Mouse (Mus musculus): ENCODE measurements around the gene Cd248. TPM values are rescaled to one million over a fixed set of nuclear protein-coding genes. Genes with fewer than 3 reads are reported as not detected.

Cd248 gene
- total and polyA plus RNA-seq, 2 experiments from 2014 or later: 7.8 to 24.4 TPM

DNA sequence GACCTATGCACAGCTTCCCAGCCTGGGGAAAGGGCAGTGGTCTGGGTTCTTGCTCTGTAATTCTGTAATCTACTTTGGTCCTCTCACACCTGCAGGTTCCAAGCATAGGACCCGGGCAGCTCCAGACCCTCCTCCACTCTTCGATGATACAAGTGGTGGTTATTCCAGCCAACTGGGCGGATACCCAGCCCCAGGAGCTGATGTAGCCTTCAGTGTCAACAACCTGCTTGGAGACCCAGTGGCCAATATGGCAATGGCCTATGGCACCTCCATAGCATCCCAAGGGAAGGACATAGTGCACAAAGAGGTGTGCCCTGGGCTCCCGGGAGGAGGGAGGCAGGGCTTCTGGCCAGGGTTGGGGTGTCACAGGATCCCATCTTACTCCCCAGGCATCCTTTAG, 21.4 kb downstream of the Cd248 start:
- peaks cover 22% of the 10 kb centered on the region for H3K27me3 ChIP-seq (ENCODE audit: control insufficient read depth, insufficient read depth, low read length)
- ATAC-seq (ENCODE audit: insufficient read depth, low read depth) (no peak), DNase-seq (ENCODE audit: low spot score) (no peak)
- peak overlapping the region; percentile 98 for H3K4me2 ChIP-seq (ENCODE audit: low read depth, low read length)
- H3K27ac ChIP-seq (ENCODE audit: low read depth): no peak overlapping the region
- peaks cover 22% of the 10 kb centered on the region for H3K36me3 ChIP-seq (replicated peaks; ENCODE audit: control insufficient read depth, insufficient read depth, low read length)
- peaks cover 14% of the 10 kb centered on the region for H3K4me1 ChIP-seq (ENCODE audit: control insufficient read depth, insufficient read depth)
- no peaks in the 10 kb centered on the region for H3K9me3 ChIP-seq (replicated peaks; ENCODE audit: control insufficient read depth, low read length)
- TF ChIP-seq CTCF (IDR thresholded peaks at IDR 0.05; ENCODE audit: low read depth) (no peak), EP300 (IDR thresholded peaks at IDR 0.05; ENCODE audit: low read depth) (no peak)
- 84% methylated on average over 4 of the region's 4 CpGs for WGBS
- H3K4me3 ChIP-seq (ENCODE audit: low read depth, low read length): peak overlapping the region; percentile 82
- no peak overlapping the region for H3K9ac ChIP-seq (replicated peaks; ENCODE audit: low read depth, low read length)

DNA sequence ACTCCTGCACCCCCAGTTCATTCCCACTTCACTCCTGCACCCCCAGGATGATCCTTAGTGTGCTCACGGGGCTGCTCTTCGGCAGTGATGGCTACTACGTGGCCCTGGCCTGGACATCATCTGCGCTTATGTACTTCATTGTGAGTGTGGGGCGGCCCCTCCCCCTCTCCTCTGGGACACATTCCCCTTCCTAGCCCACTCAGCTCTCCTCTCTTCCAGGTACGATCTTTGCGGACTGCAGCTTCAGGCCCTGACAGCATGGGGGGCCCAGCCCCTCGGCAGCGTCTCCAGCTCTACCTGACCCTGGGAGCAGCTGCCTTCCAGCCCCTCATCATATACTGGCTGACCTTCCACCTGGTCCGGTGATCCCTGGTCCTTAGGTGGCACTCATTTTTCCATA, 24.2 kb downstream of the Cd248 start:
- Histone ChIP-seq H3K4me3 (ENCODE audit: low read depth, low read length) (no peak overlapping the region), H3K4me1 (ENCODE audit: control insufficient read depth, insufficient read depth) (peaks cover 14% of the 10 kb centered on the region), H3K9ac (replicated peaks; ENCODE audit: low read depth, low read length) (no peak overlapping the region), H3K27ac (ENCODE audit: low read depth) (no peak overlapping the region), H3K9me3 (replicated peaks; ENCODE audit: control insufficient read depth, low read length) (no peaks in the 10 kb centered on the region), H3K4me2 (ENCODE audit: low read depth, low read length) (no peak overlapping the region), H3K27me3 (ENCODE audit: control insufficient read depth, insufficient read depth, low read length) (no peaks in the 10 kb centered on the region), H3K36me3 (replicated peaks; ENCODE audit: control insufficient read depth, insufficient read depth, low read length) (peaks cover 22% of the 10 kb centered on the region)
- 88% methylated on average over 10 of the region's 10 CpGs for WGBS
- TF ChIP-seq CTCF (IDR thresholded peaks at IDR 0.05; ENCODE audit: low read depth) (no peak), EP300 (IDR thresholded peaks at IDR 0.05; ENCODE audit: low read depth) (no peak)
- no peak for DNase-seq (ENCODE audit: low spot score)
- ATAC-seq (ENCODE audit: insufficient read depth, low read depth): no peak

DNA sequence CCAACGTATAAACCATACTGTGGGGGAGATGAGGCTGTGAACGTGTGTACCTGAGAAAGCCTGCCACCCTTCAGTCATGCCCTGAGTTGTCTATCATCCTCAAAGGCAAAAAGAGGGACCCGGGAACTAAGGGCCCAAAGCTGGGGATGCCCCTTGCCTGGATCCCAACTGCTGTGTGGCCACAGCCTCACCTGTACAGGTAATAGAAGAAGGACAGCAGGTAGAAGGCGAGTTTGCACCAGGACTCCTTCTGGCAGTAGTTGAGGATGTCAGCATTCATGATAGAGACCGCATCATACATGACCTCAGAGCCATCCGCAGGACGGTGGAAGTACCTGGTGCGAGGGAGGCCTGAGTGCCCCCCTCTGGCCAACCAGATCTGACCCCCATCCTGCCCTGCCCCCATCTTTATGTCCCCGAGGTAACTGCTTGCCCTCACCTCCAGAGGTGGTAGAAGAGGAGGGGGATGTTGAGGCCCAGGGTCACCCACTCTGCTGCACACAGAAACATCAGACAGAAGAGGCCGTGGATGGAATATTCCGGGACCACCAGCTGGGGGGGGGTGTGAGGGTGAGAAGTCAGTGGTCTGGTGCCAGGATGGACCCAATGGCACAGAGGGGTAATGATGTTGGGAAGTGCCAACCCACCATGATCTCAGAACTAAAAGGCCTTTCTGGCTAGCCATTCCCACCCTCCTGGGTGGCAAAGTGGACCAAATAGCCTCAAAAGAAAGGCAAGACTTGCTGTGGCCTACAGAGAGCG, 25.8 kb downstream of the Cd248 start:
- ATAC-seq (ENCODE audit: insufficient read depth, low read depth) (no peak), DNase-seq (ENCODE audit: low spot score) (peak; percentile 2)
- Histone ChIP-seq H3K27me3 (ENCODE audit: control insufficient read depth, insufficient read depth, low read length) (no peaks in the 10 kb centered on the region), H3K4me1 (ENCODE audit: control insufficient read depth, insufficient read depth) (peaks cover 17% of the 10 kb centered on the region), H3K9me3 (replicated peaks; ENCODE audit: control insufficient read depth, low read length) (no peaks in the 10 kb centered on the region), H3K4me3 (ENCODE audit: low read depth, low read length) (no peak overlapping the region), H3K9ac (replicated peaks; ENCODE audit: low read depth, low read length) (no peak overlapping the region), H3K36me3 (replicated peaks; ENCODE audit: control insufficient read depth, insufficient read depth, low read length) (peaks cover 22% of the 10 kb centered on the region), H3K27ac (ENCODE audit: low read depth) (no peak overlapping the region), H3K4me2 (ENCODE audit: low read depth, low read length) (no peak overlapping the region)
- TF ChIP-seq CTCF (IDR thresholded peaks at IDR 0.05; ENCODE audit: low read depth) (no peak), EP300 (IDR thresholded peaks at IDR 0.05; ENCODE audit: low read depth) (no peak)
- WGBS: 63% methylated on average over 12 of the region's 12 CpGs

DNA sequence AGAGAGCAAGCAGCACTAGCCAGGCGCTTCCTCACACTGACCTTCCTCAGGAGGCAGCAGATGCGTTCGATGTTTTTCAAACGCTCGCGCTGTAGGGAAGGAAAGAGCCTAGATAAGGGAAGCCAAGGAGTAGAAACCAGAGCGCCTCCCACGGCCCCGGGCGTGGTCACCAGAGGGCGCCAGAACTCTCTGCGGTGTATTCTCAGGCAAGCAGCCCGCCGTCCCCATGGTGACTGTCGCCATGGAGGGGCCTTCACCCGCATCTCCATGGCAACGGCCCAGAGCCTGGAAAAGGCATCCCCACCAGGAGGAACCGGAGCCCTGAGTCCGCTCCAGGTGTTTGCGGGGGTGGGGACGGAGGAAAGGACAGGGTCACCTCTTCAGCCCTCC, 26.4 kb downstream of the Cd248 start:
- Histone ChIP-seq H3K4me3 (ENCODE audit: low read depth, low read length) (no peak overlapping the region), H3K27ac (ENCODE audit: low read depth) (no peak overlapping the region), H3K36me3 (replicated peaks; ENCODE audit: control insufficient read depth, insufficient read depth, low read length) (peaks cover 24% of the 10 kb centered on the region), H3K9ac (replicated peaks; ENCODE audit: low read depth, low read length) (no peak overlapping the region), H3K4me1 (ENCODE audit: control insufficient read depth, insufficient read depth) (peaks cover 13% of the 10 kb centered on the region), H3K9me3 (replicated peaks; ENCODE audit: control insufficient read depth, low read length) (no peaks in the 10 kb centered on the region), H3K4me2 (ENCODE audit: low read depth, low read length) (no peak overlapping the region), H3K27me3 (ENCODE audit: control insufficient read depth, insufficient read depth, low read length) (no peaks in the 10 kb centered on the region)
- WGBS: under 1% methylated on average over 20 of the region's 21 CpGs
- ATAC-seq (ENCODE audit: insufficient read depth, low read depth): peak; percentile 54
- peak; percentile 85 for DNase-seq (ENCODE audit: low spot score)
- TF ChIP-seq CTCF (IDR thresholded peaks at IDR 0.05; ENCODE audit: low read depth) (peak; percentile 84), EP300 (IDR thresholded peaks at IDR 0.05; ENCODE audit: low read depth) (no peak)

DNA sequence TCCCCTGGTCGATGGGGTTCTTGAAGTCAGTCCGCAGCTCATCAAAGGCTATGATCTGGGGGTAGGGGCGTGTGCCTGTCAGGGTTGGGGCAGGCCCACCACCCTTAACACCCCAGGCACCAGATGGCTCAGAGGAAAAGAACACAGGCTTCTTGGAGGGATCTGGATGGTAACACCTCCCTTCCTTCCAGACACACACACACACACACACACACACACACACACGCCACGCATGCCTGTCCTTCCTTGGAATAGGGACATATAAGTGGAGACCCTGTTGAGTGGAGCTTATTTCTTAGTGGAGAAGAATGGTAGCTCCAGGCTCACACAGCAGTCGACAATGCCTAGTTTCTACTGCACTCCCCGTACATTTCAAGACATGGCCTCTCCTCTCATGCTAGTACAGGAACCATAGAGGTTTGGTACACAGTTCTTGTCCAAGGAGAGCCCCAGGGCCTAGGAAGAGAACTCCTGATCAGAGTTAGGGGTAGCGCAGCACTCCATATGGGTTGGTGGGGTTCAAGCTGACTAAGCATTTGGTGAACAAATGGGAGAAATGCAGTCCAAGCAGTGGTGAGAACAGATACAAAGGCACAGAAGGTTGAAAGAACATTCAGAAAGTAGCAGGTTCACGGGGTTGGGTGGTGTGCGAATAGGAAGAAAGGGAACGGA, 27.0 kb downstream of the Cd248 start:
- WGBS: 40% methylated on average over 11 of the region's 11 CpGs
- H3K4me3 ChIP-seq (ENCODE audit: low read depth, low read length): no peak overlapping the region
- ATAC-seq (ENCODE audit: insufficient read depth, low read depth) (no peak), DNase-seq (ENCODE audit: low spot score) (peak; percentile 3)
- peaks cover 30% of the 10 kb centered on the region for H3K36me3 ChIP-seq (replicated peaks; ENCODE audit: control insufficient read depth, insufficient read depth, low read length)
- no peaks in the 10 kb centered on the region for H3K27me3 ChIP-seq (ENCODE audit: control insufficient read depth, insufficient read depth, low read length)
- H3K9ac ChIP-seq (replicated peaks; ENCODE audit: low read depth, low read length): no peak overlapping the region
- no peak overlapping the region for H3K27ac ChIP-seq (ENCODE audit: low read depth)
- H3K9me3 ChIP-seq (replicated peaks; ENCODE audit: control insufficient read depth, low read length): no peaks in the 10 kb centered on the region
- peaks cover 10% of the 10 kb centered on the region; the same call in 1 of the 2 replicates for H3K4me1 ChIP-seq (ENCODE audit: control insufficient read depth, insufficient read depth)
- H3K4me2 ChIP-seq (ENCODE audit: low read depth, low read length): no peak overlapping the region
- TF ChIP-seq EP300 (IDR thresholded peaks at IDR 0.05; ENCODE audit: low read depth) (no peak), CTCF (IDR thresholded peaks at IDR 0.05; ENCODE audit: low read depth) (no peak)
